Comparison of ENCODE assay signal across 23 mouse cellular contexts in genomic region chr3:143729473-143730076, GRCm38 (mm10).
DNase-seq lines count a peak whose midpoint lies in the region; ATAC-seq lines count a peak whose summit lies in the region.
"Had no signal": no experiment of that assay in that cellular context is flagged by ENCODE, and none has a peak within 500 bp of the region (broad histone marks: within the 10 kb centered on the region; RNA-seq: fewer than 3 reads in every experiment).

No protein-coding gene starts in this region.

- WGBS in forebrain, embryonic 14.5 days = 26% methylated on average over 8 of the region's 8 CpGs
- 20% methylated on average over 8 of the region's 8 CpGs for WGBS in forebrain, embryonic 16.5 days
- WGBS in limb, embryonic 11.5 days = 83% methylated on average over 8 of the region's 8 CpGs
- WGBS in limb, embryonic 10.5 days = 89% methylated on average over 8 of the region's 8 CpGs

- no peak for DNase-seq in forebrain, embryonic 14.5 days (ENCODE audit: low spot score)
- peak; percentile 17 for DNase-seq in limb, embryonic 11.5 days (ENCODE audit: low spot score)
- DNase-seq in limb, embryonic 10.5 days (ENCODE audit: low spot score) = no peak
- DNase-seq in adrenal gland, postnatal 25 days = no peak
- DNase-seq: adrenal gland, postnatal 36 days; cerebellum, adult 11 months; cerebellum, adult 8-10 months; cerebellum, postnatal 14 days; forebrain, postnatal 0 days; gastrocnemius, postnatal 36 days; heart, postnatal 4 days had no signal

- ATAC-seq in forebrain, embryonic 14.5 days = no peak
- ATAC-seq in forebrain, embryonic 16.5 days = no peak; the same call in 1 of the 2 replicates
- no peak for ATAC-seq in limb, embryonic 11.5 days (ENCODE audit: insufficient number of reproducible peaks, low FRiP score, low TSS enrichment, low read depth)
- ATAC-seq in common myeloid progenitor, adult 5-6 weeks (replicated peaks; ENCODE audit: low read depth, poor library complexity, severe bottlenecking) = peak; percentile 42
- ATAC-seq in megakaryocyte progenitor cell, adult 5-6 weeks (replicated peaks; ENCODE audit: poor library complexity) = peak; percentile 58
- ATAC-seq: activated CD4-positive, CD25-positive, alpha-beta regulatory T cell, adult 4 months; forebrain, postnatal 0 days; hindbrain, embryonic 16.5 days; inflammation-experienced regulatory T-cells, adult 6 months; intestine, postnatal 0 days; Patski had no signal

- no peaks in the 10 kb centered on the region for H3K9me3 ChIP-seq in forebrain, embryonic 14.5 days (replicated peaks; ENCODE audit: control insufficient read depth, low read length)
- H3K9me3 ChIP-seq in forebrain, embryonic 16.5 days (ENCODE audit: control insufficient read depth, low read length) = no peaks in the 10 kb centered on the region
- no peaks in the 10 kb centered on the region for H3K9me3 ChIP-seq in limb, embryonic 11.5 days (ENCODE audit: control insufficient read depth, low read length)
- no peaks in the 10 kb centered on the region for H3K9me3 ChIP-seq in limb, embryonic 10.5 days (replicated peaks)
- H3K9me3 ChIP-seq: embryonic facial prominence, embryonic 12.5 days; heart, embryonic 13.5 days; hindbrain, embryonic 12.5 days had no signal

- no peaks in the 10 kb centered on the region for H3K36me3 ChIP-seq in forebrain, embryonic 14.5 days (ENCODE audit: control insufficient read depth, insufficient read depth, low read length)
- no peaks in the 10 kb centered on the region for H3K36me3 ChIP-seq in forebrain, embryonic 16.5 days (ENCODE audit: control insufficient read depth, insufficient read depth)
- no peaks in the 10 kb centered on the region for H3K36me3 ChIP-seq in limb, embryonic 11.5 days (ENCODE audit: control insufficient read depth, insufficient read depth, low read length)
- H3K36me3 ChIP-seq in limb, embryonic 10.5 days = no peaks in the 10 kb centered on the region
- H3K36me3 ChIP-seq: embryonic facial prominence, embryonic 12.5 days; heart, embryonic 13.5 days; hindbrain, embryonic 12.5 days had no signal

- H3K27me3 ChIP-seq in forebrain, embryonic 14.5 days (replicated peaks; ENCODE audit: control insufficient read depth, insufficient read depth, low read length) = no peaks in the 10 kb centered on the region
- H3K27me3 ChIP-seq in forebrain, embryonic 16.5 days (replicated peaks; ENCODE audit: control insufficient read depth, insufficient read depth, low read length) = no peaks in the 10 kb centered on the region
- H3K27me3 ChIP-seq in limb, embryonic 11.5 days (ENCODE audit: control insufficient read depth, insufficient read depth, low read length) = no peaks in the 10 kb centered on the region
- H3K27me3 ChIP-seq in limb, embryonic 10.5 days (ENCODE audit: low read depth, poor library complexity, severe bottlenecking) = no peaks in the 10 kb centered on the region
- H3K27me3 ChIP-seq: CH12.LX; embryonic facial prominence, embryonic 12.5 days; heart, embryonic 13.5 days; hindbrain, embryonic 12.5 days; Patski had no signal

- H3K4me3 ChIP-seq in forebrain, embryonic 14.5 days (ENCODE audit: low read depth, low read length) = no peak overlapping the region
- no peak overlapping the region for H3K4me3 ChIP-seq in forebrain, embryonic 16.5 days (replicated peaks; ENCODE audit: low read length)
- no peak overlapping the region for H3K4me3 ChIP-seq in limb, embryonic 11.5 days (ENCODE audit: low read depth, low read length)
- H3K4me3 ChIP-seq in limb, embryonic 10.5 days = no peak overlapping the region
- H3K4me3 ChIP-seq: embryonic facial prominence, embryonic 12.5 days; heart, embryonic 13.5 days; hindbrain, embryonic 12.5 days had no signal

- H3K27ac ChIP-seq in forebrain, embryonic 14.5 days (ENCODE audit: low read depth, low read length) = no peak overlapping the region
- H3K27ac ChIP-seq in forebrain, embryonic 16.5 days (ENCODE audit: low read length) = no peak overlapping the region
- no peak overlapping the region for H3K27ac ChIP-seq in limb, embryonic 11.5 days (replicated peaks; ENCODE audit: low read depth, low read length)
- no peak overlapping the region for H3K27ac ChIP-seq in limb, embryonic 10.5 days
- H3K27ac ChIP-seq: embryonic facial prominence, embryonic 12.5 days; heart, embryonic 13.5 days; hindbrain, embryonic 12.5 days had no signal

- H3K9ac ChIP-seq in forebrain, embryonic 14.5 days (ENCODE audit: low read length) = no peak overlapping the region
- H3K9ac ChIP-seq in forebrain, embryonic 16.5 days (replicated peaks; ENCODE audit: low read depth, low read length) = no peak overlapping the region
- no peak overlapping the region for H3K9ac ChIP-seq in limb, embryonic 11.5 days (ENCODE audit: low read length)
- H3K9ac ChIP-seq: embryonic facial prominence, embryonic 12.5 days; forebrain, postnatal 0 days; heart, embryonic 13.5 days; hindbrain, embryonic 12.5 days had no signal

- no peaks in the 10 kb centered on the region for H3K4me1 ChIP-seq in forebrain, embryonic 14.5 days (ENCODE audit: control insufficient read depth, insufficient read depth, low read length)
- H3K4me1 ChIP-seq in forebrain, embryonic 16.5 days (replicated peaks; ENCODE audit: control insufficient read depth, insufficient read depth, low read length) = 0 out of 2 replicates have a peak, but pooled peaks cover 3% of the 10 kb centered on the region
- H3K4me1 ChIP-seq in limb, embryonic 11.5 days (ENCODE audit: control insufficient read depth, insufficient read depth, low read length) = no peaks in the 10 kb centered on the region; the same call in 1 of the 2 replicates
- 0 out of 2 replicates have a peak, but pooled peaks cover 3% of the 10 kb centered on the region for H3K4me1 ChIP-seq in limb, embryonic 10.5 days
- H3K4me1 ChIP-seq: embryonic facial prominence, embryonic 12.5 days; heart, embryonic 13.5 days; hindbrain, embryonic 12.5 days had no signal

- peak overlapping the region; percentile 3; the same call in 1 of the 2 replicates for H3K4me2 ChIP-seq in forebrain, embryonic 14.5 days (ENCODE audit: low read length)
- H3K4me2 ChIP-seq in forebrain, embryonic 16.5 days (ENCODE audit: low read length) = no peak overlapping the region
- no peak overlapping the region for H3K4me2 ChIP-seq in limb, embryonic 11.5 days (ENCODE audit: low read depth, severe bottlenecking)
- H3K4me2 ChIP-seq: embryonic facial prominence, embryonic 12.5 days; heart, embryonic 13.5 days; hindbrain, embryonic 12.5 days had no signal

Comparison
In these comparisons a context has a peak if more than half of its experiments do, and no peak if none do; other contexts are left out.
1. ATAC-seq: peak in common myeloid progenitor, adult 5-6 weeks (single experiment) and megakaryocyte progenitor cell, adult 5-6 weeks (single experiment); none in forebrain, embryonic 14.5 days (single experiment), forebrain, embryonic 16.5 days (single experiment) and limb, embryonic 11.5 days (single experiment).